ENCODE assay signal across 26 mouse cellular contexts in the genomic region with DNA sequence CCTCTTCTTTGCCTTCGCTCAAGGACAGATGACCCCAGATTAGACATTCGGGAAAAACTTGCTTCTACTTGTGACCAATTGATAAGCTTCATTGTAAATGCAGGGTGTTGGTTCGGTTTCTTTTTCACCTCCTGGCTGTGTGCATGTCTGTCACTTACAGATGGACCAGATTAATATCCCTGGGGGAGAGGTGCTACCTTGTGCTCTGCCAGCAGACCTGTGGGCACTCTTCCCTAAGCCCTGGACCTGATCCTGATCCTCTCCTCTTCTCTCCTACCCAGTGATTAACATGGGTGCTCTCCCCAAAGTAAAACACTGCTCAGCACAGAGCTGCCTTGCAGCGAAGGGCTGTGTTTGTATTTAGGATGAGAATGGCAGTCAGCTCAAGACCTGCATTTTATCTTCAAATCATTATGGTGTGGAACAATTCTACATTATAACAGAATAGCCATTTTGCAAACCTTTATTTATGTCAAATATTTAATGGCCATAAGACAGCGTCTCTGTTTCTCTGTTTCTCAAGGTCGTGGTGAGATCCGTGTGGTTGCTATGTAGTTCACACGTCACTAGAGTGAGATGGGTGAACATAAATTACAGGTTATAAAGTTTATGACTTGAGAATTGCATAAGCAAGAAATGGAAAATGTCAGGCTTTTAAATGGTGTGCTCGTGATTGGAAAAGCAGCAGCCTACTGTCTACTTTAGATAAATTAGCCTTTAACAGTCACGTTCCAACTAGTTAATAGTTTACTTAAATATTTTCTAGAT. TPM values are rescaled to one million over a fixed set of nuclear protein-coding genes. Genes with fewer than 3 reads are reported as not detected.
DNase-seq lines count a peak whose midpoint lies in the region; ATAC-seq lines count a peak whose summit lies in the region.
"Had no signal": no experiment of that assay in that cellular context is flagged by ENCODE, and none has a peak within 500 bp of the region (broad histone marks: within the 10 kb centered on the region; RNA-seq: fewer than 3 reads in every experiment).

No protein-coding gene starts in this region.

- no peak overlapping the region for H3K4me2 ChIP-seq in intestine, embryonic 16.5 days (ENCODE audit: low read depth, low read length)
- no peak overlapping the region for H3K4me2 ChIP-seq in neural tube, embryonic 15.5 days
- H3K4me2 ChIP-seq: embryonic facial prominence, embryonic 12.5 days; embryonic facial prominence, embryonic 15.5 days; heart, embryonic 13.5 days; hindbrain, embryonic 14.5 days had no signal

- H3K27ac ChIP-seq in heart, embryonic 10.5 days, result no peak overlapping the region
- peak overlapping the region; percentile 81 for H3K27ac ChIP-seq in intestine, embryonic 16.5 days (ENCODE audit: low read length)
- 0 out of 2 replicates have a peak overlapping the region, but pooled peaks have one; percentile 38 for H3K27ac ChIP-seq in neural tube, embryonic 15.5 days (replicated peaks)
- H3K27ac ChIP-seq: embryonic facial prominence, embryonic 12.5 days; embryonic facial prominence, embryonic 15.5 days; heart, adult 2 months; heart, embryonic 13.5 days; hindbrain, embryonic 14.5 days; hindbrain, postnatal 0 days had no signal

- no peak overlapping the region for H3K9ac ChIP-seq in intestine, embryonic 16.5 days (ENCODE audit: low read depth, low read length)
- no peak overlapping the region for H3K9ac ChIP-seq in neural tube, embryonic 15.5 days (replicated peaks)
- H3K9ac ChIP-seq: embryonic facial prominence, embryonic 12.5 days; embryonic facial prominence, embryonic 15.5 days; forebrain, postnatal 0 days; heart, embryonic 13.5 days; hindbrain, embryonic 14.5 days had no signal

- DNase-seq in heart, embryonic 10.5 days (ENCODE audit: low spot score), result peak; percentile 53
- DNase-seq in heart, adult 9 months (ENCODE audit: low spot score in 2 of 2), result no peak
- DNase-seq in layer of hippocampus, adult 9-10 months (ENCODE audit: low spot score), result no peak
- no peak for DNase-seq in thymus, postnatal 4 days
- DNase-seq in cerebellum, adult 11 months, result no peak
- DNase-seq: adrenal gland, postnatal 10 days; adrenal gland, postnatal 36 days; B cell, adult 2 months; cerebellum, adult 9-11 months; cerebellum, postnatal 25 days; forebrain, postnatal 0 days; gastrocnemius, postnatal 25 days; heart, adult 2 months; heart, postnatal 14 days; heart, postnatal 4 days had no signal

- WGBS in heart, embryonic 10.5 days, result 92% methylated on average over 10 of the region's 10 CpGs
- 58% methylated on average over 10 of the region's 10 CpGs for WGBS in intestine, embryonic 16.5 days
- WGBS in neural tube, embryonic 15.5 days, result 85% methylated on average over 10 of the region's 10 CpGs

- peak; percentile 80 for ATAC-seq in intestine, embryonic 16.5 days
- no peak for ATAC-seq in neural tube, embryonic 15.5 days (ENCODE audit: low FRiP score)
- ATAC-seq: forebrain, embryonic 14.5 days; forebrain, postnatal 0 days; hindbrain, postnatal 0 days; Patski had no signal

- H3K9me3 ChIP-seq in heart, embryonic 10.5 days, result no peaks in the 10 kb centered on the region
- H3K9me3 ChIP-seq in intestine, embryonic 16.5 days (ENCODE audit: control insufficient read depth, low read length), result no peaks in the 10 kb centered on the region
- H3K9me3 ChIP-seq in neural tube, embryonic 15.5 days (replicated peaks), result no peaks in the 10 kb centered on the region
- H3K9me3 ChIP-seq: embryonic facial prominence, embryonic 12.5 days; G1E; heart, embryonic 13.5 days had no signal

- no peaks in the 10 kb centered on the region for H3K27me3 ChIP-seq in heart, embryonic 10.5 days (ENCODE audit: insufficient read depth, poor library complexity, severe bottlenecking)
- H3K27me3 ChIP-seq in intestine, embryonic 16.5 days (replicated peaks; ENCODE audit: control insufficient read depth, insufficient read depth, low read length), result no peaks in the 10 kb centered on the region
- H3K27me3 ChIP-seq in neural tube, embryonic 15.5 days (replicated peaks), result no peaks in the 10 kb centered on the region
- H3K27me3 ChIP-seq: CH12.LX; embryonic facial prominence, embryonic 12.5 days; embryonic facial prominence, embryonic 15.5 days; heart, embryonic 13.5 days; Patski had no signal

- H3K4me1 ChIP-seq in heart, embryonic 10.5 days, result 0 out of 2 replicates have a peak, but pooled peaks cover 4% of the 10 kb centered on the region
- peaks cover 12% of the 10 kb centered on the region for H3K4me1 ChIP-seq in intestine, embryonic 16.5 days (ENCODE audit: control insufficient read depth, insufficient read depth, low read length)
- peaks cover 5% of the 10 kb centered on the region; the same call in 1 of the 2 replicates for H3K4me1 ChIP-seq in neural tube, embryonic 15.5 days
- H3K4me1 ChIP-seq: embryonic facial prominence, embryonic 12.5 days; embryonic facial prominence, embryonic 15.5 days had no signal

- H3K4me3 ChIP-seq in heart, embryonic 10.5 days, result no peak overlapping the region
- H3K4me3 ChIP-seq in intestine, embryonic 16.5 days (ENCODE audit: low read length), result no peak overlapping the region
- H3K4me3 ChIP-seq in neural tube, embryonic 15.5 days (replicated peaks), result no peak overlapping the region
- H3K4me3 ChIP-seq: embryonic facial prominence, embryonic 12.5 days; embryonic facial prominence, embryonic 15.5 days; heart, adult 2 months; heart, embryonic 13.5 days had no signal

- H3K36me3 ChIP-seq in heart, embryonic 10.5 days, result peaks cover 91% of the 10 kb centered on the region
- peaks cover 34% of the 10 kb centered on the region for H3K36me3 ChIP-seq in intestine, embryonic 16.5 days (ENCODE audit: control insufficient read depth, insufficient read depth, low read length)
- peaks cover 67% of the 10 kb centered on the region for H3K36me3 ChIP-seq in neural tube, embryonic 15.5 days

RNA-seq across cellular contexts. Expression of a gene that starts 30.9 kb away (rescaled TPM):
- 59.8 and 82.1 TPM in 2 replicates for polyA plus RNA-seq in heart, embryonic 10.5 days (2016; fragmentation: Nextera tagmentation; extraction: Ambion mirVana)
- polyA plus RNA-seq in intestine, embryonic 16.5 days (2015; fragmentation: Nextera tagmentation; extraction: Ambion mirVana), result 36.6 and 37.1 TPM in 2 replicates
- 99.5 and 112 TPM in 2 replicates for polyA plus RNA-seq in neural tube, embryonic 15.5 days (2015; fragmentation: Nextera tagmentation; extraction: Ambion mirVana)
